19 mouse cellular contexts compared by ENCODE assay signal in genomic region chr2:179332872-179333489, GRCm38 (mm10).
DNase-seq lines count a peak whose midpoint lies in the region; ATAC-seq and TF ChIP-seq lines count a peak whose summit lies in the region.
"Had no signal": no experiment of that assay in that cellular context is flagged by ENCODE, and none has a peak within 500 bp of the region (broad histone marks: within the 10 kb centered on the region; RNA-seq: fewer than 3 reads in every experiment).

No protein-coding gene starts in this region.

- no peak for ATAC-seq in kidney, postnatal 0 days (replicated peaks; ENCODE audit: low FRiP score, low read depth)
- ATAC-seq in midbrain, embryonic 13.5 days, result no peak
- no peak for ATAC-seq in midbrain, embryonic 11.5 days (ENCODE audit: low FRiP score)
- ATAC-seq in CD4-positive, CD25-positive, alpha-beta regulatory T cell, adult 4 months, result no peak
- ATAC-seq: forebrain, embryonic 13.5 days had no signal

- no peaks in the 10 kb centered on the region for H3K27me3 ChIP-seq in kidney, postnatal 0 days (ENCODE audit: insufficient read depth, low read length)
- no peaks in the 10 kb centered on the region for H3K27me3 ChIP-seq in midbrain, embryonic 13.5 days
- H3K27me3 ChIP-seq in midbrain, embryonic 11.5 days (ENCODE audit: control insufficient read depth, insufficient read depth, low read length), result no peaks in the 10 kb centered on the region
- H3K27me3 ChIP-seq: forebrain, embryonic 13.5 days; lung, embryonic 15.5 days; midbrain, embryonic 12.5 days; stomach, embryonic 15.5 days had no signal

- H3K4me2 ChIP-seq in kidney, postnatal 0 days (ENCODE audit: low read length), result no peak overlapping the region
- no peak overlapping the region for H3K4me2 ChIP-seq in midbrain, embryonic 13.5 days (replicated peaks)
- no peak overlapping the region for H3K4me2 ChIP-seq in midbrain, embryonic 11.5 days
- H3K4me2 ChIP-seq: forebrain, embryonic 13.5 days; hindbrain, embryonic 14.5 days; liver, embryonic 11.5 days; lung, embryonic 15.5 days; midbrain, embryonic 12.5 days; stomach, embryonic 15.5 days had no signal

- DNase-seq in embryo, embryonic 10.5 days (ENCODE audit: low spot score), result peak; percentile 13
- DNase-seq in embryo, embryonic 11 days, result no peak
- DNase-seq in kidney, postnatal 0 days (ENCODE audit: low spot score), result peak; percentile 63
- no peak for DNase-seq in kidney, postnatal 10 days
- no peak for DNase-seq in midbrain, embryonic 11.5 days (ENCODE audit: low spot score, missing footprints)
- DNase-seq in retina, postnatal 1 day, result no peak
- DNase-seq: cerebellum, adult 9-10 months; gastrocnemius, postnatal 36 days; heart, postnatal 10 days; right cerebral cortex, postnatal 14 days; thymus, postnatal 14 days had no signal

- no peak overlapping the region for H3K27ac ChIP-seq in kidney, postnatal 0 days
- H3K27ac ChIP-seq in midbrain, embryonic 13.5 days, result peak overlapping the region; percentile 37; the same call in 1 of the 2 replicates
- H3K27ac ChIP-seq in midbrain, embryonic 11.5 days (ENCODE audit: low read depth, low read length), result no peak overlapping the region
- H3K27ac ChIP-seq: forebrain, embryonic 13.5 days; hindbrain, embryonic 14.5 days; lung, embryonic 15.5 days; midbrain, embryonic 12.5 days; stomach, embryonic 15.5 days had no signal

- H3K9me3 ChIP-seq in kidney, postnatal 0 days (replicated peaks; ENCODE audit: low read length), result no peaks in the 10 kb centered on the region
- no peaks in the 10 kb centered on the region for H3K9me3 ChIP-seq in midbrain, embryonic 13.5 days
- no peaks in the 10 kb centered on the region for H3K9me3 ChIP-seq in midbrain, embryonic 11.5 days (ENCODE audit: control insufficient read depth, low read length)
- H3K9me3 ChIP-seq: forebrain, embryonic 13.5 days; lung, embryonic 15.5 days; midbrain, embryonic 12.5 days; stomach, embryonic 15.5 days had no signal

- WGBS in kidney, postnatal 0 days, result 41% methylated on average over 5 of the region's 5 CpGs
- WGBS in midbrain, embryonic 13.5 days, result 59% methylated on average over 5 of the region's 5 CpGs
- WGBS in midbrain, embryonic 11.5 days, result 70% methylated on average over 5 of the region's 5 CpGs

- TF ChIP-seq CTCF in kidney, postnatal 0 days (IDR thresholded peaks at IDR 0.05; ENCODE audit: low read depth), result no peak

- H3K9ac ChIP-seq in kidney, postnatal 0 days (ENCODE audit: low read depth, low read length), result no peak overlapping the region
- no peak overlapping the region for H3K9ac ChIP-seq in midbrain, embryonic 13.5 days (replicated peaks)
- H3K9ac ChIP-seq in midbrain, embryonic 11.5 days (ENCODE audit: low read length), result no peak overlapping the region
- H3K9ac ChIP-seq: forebrain, embryonic 13.5 days; hindbrain, embryonic 14.5 days; lung, embryonic 15.5 days; midbrain, embryonic 12.5 days; stomach, embryonic 15.5 days had no signal

- H3K4me3 ChIP-seq in kidney, postnatal 0 days (replicated peaks; ENCODE audit: low read depth, low read length), result no peak overlapping the region
- no peak overlapping the region for H3K4me3 ChIP-seq in midbrain, embryonic 13.5 days (replicated peaks)
- H3K4me3 ChIP-seq in midbrain, embryonic 11.5 days (ENCODE audit: low read depth, low read length), result no peak overlapping the region
- H3K4me3 ChIP-seq: forebrain, embryonic 13.5 days; lung, embryonic 15.5 days; midbrain, embryonic 12.5 days; stomach, embryonic 15.5 days had no signal

- H3K36me3 ChIP-seq in kidney, postnatal 0 days (ENCODE audit: insufficient read depth, low read length), result no peaks in the 10 kb centered on the region
- no peaks in the 10 kb centered on the region for H3K36me3 ChIP-seq in midbrain, embryonic 13.5 days
- no peaks in the 10 kb centered on the region for H3K36me3 ChIP-seq in midbrain, embryonic 11.5 days (ENCODE audit: control insufficient read depth, insufficient read depth, low read length)
- H3K36me3 ChIP-seq: lung, embryonic 15.5 days; midbrain, embryonic 12.5 days; stomach, embryonic 15.5 days had no signal

- H3K4me1 ChIP-seq in kidney, postnatal 0 days (replicated peaks; ENCODE audit: insufficient read depth, low read length), result no peaks in the 10 kb centered on the region
- H3K4me1 ChIP-seq in midbrain, embryonic 13.5 days (replicated peaks), result peaks cover 12% of the 10 kb centered on the region
- no peaks in the 10 kb centered on the region for H3K4me1 ChIP-seq in midbrain, embryonic 11.5 days (ENCODE audit: control insufficient read depth, insufficient read depth, low read length)
- H3K4me1 ChIP-seq: stomach, embryonic 15.5 days had no signal

Comparison
In these comparisons a context has a peak if more than half of its experiments do, and no peak if none do; other contexts are left out.
1. DNase-seq: peak in embryo, embryonic 10.5 days (single experiment) and kidney, postnatal 0 days (single experiment); none in embryo, embryonic 11 days (single experiment), kidney, postnatal 10 days (single experiment), midbrain, embryonic 11.5 days (single experiment) and retina, postnatal 1 day (single experiment).